Mouse (Mus musculus): ENCODE measurements around the gene Cd300ld2.
"Not testable (repeated sequence)": the region's sequence is repeated elsewhere in the genome, so short reads cannot be mapped to it uniquely, and the experiment has no call there.

The Cd300ld2 gene

GRCm38 (mm10) chr11:115016093-115016492 lies at the start of gene Cd300ld2:
Gene Cd300ld2 (minus strand): TSS chr11:115016193.
- not testable (repeated sequence) for DNase-seq (ENCODE audit: low spot score)

- DNase-seq (ENCODE audit: low spot score): no peak
Measured at GRCm38 (mm10) chr11:115062077-115062476, 46.1 kb upstream of the Cd300ld2 start, which contains the start of gene Cd300e. Gene Cd300e (minus strand): TSS chr11:115062177.

- no peak for DNase-seq (ENCODE audit: low spot score)
Measured at GRCm38 (mm10) chr11:115059797-115060196, 43.8 kb upstream of the Cd300ld2 start.

DNA sequence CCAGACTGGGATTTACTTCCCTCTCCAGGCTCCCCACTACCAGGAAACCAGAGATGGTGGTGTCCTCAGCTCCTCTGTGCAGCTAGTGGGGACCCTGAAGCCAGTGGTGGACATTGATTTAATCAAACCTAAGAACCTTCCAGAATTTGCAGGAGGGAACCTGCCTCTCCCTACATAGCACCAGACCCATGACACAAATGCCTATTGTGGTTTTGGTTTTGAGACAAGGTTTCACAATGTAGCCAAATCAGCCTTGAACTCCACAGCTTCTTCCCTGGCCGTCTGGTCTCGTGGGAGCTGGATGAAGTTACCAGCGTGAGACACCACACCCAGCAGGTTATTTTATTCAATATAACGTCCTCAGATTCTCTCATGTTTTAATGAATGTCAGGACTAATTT lies 42.7 kb upstream of the Cd300ld2 start:
- peak; percentile 50 for DNase-seq (ENCODE audit: low spot score)

DNA sequence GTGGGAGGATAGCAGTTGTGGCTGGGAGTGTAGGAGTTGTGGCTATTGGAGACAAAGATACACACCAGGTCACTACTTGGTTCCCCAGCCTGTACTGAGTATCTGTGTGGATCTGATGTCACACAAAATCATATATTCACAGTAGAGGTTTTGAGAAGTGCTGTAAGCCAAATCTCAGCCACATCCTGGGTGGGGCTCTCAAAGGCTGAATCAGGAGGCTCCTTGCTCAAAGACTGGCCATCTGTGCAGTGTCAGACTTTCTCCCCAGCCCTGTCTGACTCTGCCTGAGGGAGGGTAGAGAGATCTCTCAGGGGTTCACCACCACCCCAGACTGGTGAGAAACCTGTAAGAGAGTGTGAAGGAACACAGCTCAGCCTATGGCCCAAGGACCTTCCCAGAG lies 38.5 kb upstream of the Cd300ld2 start:
- DNase-seq (ENCODE audit: low spot score): no peak

- no peak for DNase-seq (ENCODE audit: low spot score)
Measured at GRCm38 (mm10) chr11:115052991-115053390, 37.0 kb upstream of the Cd300ld2 start.

GRCm38 (mm10) chr11:115052206-115052605 lies 36.2 kb upstream of the Cd300ld2 start:
- peak; percentile 56 for DNase-seq (ENCODE audit: low spot score)

GRCm38 (mm10) chr11:115049282-115049895 lies 33.4 kb upstream of the Cd300ld2 start:
- no peak for DNase-seq (ENCODE audit: low spot score)

DNA sequence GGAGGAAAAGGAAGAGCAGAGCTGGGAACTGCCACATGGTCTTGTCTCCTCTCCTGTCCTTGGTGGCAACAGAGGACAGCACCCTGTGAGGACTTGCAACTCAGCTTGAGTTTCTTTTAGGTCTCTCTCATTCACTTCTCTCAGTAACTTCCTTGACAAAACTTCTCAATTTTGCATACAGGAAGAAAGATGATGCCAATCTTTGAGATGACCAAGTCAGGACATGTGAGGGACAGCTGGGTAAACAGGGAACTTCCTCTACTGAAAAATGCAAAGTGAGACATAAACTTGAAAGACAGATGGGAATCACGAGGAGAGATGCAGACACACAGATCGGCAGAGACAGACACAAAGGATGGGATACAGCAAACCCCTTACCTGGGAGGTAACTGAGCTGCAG lies 32.3 kb upstream of the Cd300ld2 start, which contains the start of gene Cd300ld3:
TSS of gene Cd300ld3 (minus strand) at position 151 of the 400 bp plus-strand sequence.
- no peak for DNase-seq (ENCODE audit: low spot score)

- not testable (repeated sequence) for DNase-seq (ENCODE audit: low spot score)
Measured at GRCm38 (mm10) chr11:115037669-115038068, 21.7 kb upstream of the Cd300ld2 start, which contains the start of gene Cd300ld5. Gene Cd300ld5 (minus strand): TSS chr11:115037769.

- not testable (repeated sequence) for DNase-seq (ENCODE audit: low spot score)
Measured at GRCm38 (mm10) chr11:115026912-115027311, 10.9 kb upstream of the Cd300ld2 start, which contains the start of gene Cd300ld4. Gene Cd300ld4 (minus strand): TSS chr11:115027012.

- no peak for DNase-seq (ENCODE audit: low spot score)
Measured at GRCm38 (mm10) chr11:115004070-115004469, 11.9 kb downstream of the Cd300ld2 start.

GRCm38 (mm10) chr11:115001474-115002040 lies 14.4 kb downstream of the Cd300ld2 start, which contains the start of gene Cd300c2:
Gene Cd300c2 (minus strand): TSS chr11:115001880.
- no peak for DNase-seq (ENCODE audit: low spot score)

DNA sequence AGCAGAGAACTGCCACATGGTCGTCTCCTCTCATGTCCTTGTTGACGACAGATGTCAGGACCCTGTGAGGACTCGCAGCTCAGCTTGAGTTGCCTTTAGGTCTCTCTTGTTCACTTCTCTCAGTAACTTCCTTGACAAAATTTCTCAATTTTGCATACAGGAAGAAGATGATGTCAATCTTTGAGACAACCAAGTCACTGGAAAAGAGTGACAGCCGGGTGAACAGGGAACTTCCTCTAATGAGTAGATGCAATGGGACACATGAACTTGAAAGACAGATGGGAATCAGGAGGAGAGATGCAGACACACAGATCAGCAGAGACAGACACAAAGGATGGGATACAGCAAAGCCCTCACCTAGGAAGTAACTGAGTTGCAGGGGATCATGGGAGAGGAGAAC lies 26.2 kb downstream of the Cd300ld2 start, which contains the start of gene Cd300ld:
TSS of gene Cd300ld (minus strand) at position 130 of the 400 bp plus-strand sequence.
- DNase-seq (ENCODE audit: low spot score): no peak

GRCm38 (mm10) chr11:114981866-114982265 lies 34.1 kb downstream of the Cd300ld2 start:
- no peak for DNase-seq (ENCODE audit: low spot score)

GRCm38 (mm10) chr11:114972726-114973125 lies 43.3 kb downstream of the Cd300ld2 start:
- no peak for DNase-seq (ENCODE audit: low spot score)

DNA sequence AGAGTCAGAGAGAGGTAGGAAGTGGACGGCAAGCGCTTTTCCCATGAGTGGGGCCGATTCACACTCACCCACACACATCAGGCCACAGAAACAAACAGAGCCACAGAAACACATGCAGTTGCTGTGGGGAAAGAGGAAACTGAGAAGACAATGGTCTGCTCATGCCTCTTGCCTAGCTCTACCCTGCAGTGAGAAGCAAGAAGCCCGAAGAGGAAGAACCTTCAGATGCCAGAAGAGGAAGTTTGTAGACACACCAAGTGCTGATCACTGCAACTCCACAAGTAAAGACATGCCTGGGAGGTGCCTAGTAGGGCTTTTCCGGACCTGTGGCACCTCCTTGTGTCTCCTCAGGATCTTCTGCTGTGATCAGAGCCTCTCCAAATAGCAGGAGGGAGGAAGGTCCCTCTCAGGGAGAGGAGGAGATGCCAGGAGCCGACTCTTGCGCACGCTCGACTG lies 47.2 kb downstream of the Cd300ld2 start, which contains the start of gene Cd300c:
TSS of gene Cd300c (minus strand) at position 406 of the 456 bp plus-strand sequence.
- DNase-seq (ENCODE audit: low spot score): no peak

DNA sequence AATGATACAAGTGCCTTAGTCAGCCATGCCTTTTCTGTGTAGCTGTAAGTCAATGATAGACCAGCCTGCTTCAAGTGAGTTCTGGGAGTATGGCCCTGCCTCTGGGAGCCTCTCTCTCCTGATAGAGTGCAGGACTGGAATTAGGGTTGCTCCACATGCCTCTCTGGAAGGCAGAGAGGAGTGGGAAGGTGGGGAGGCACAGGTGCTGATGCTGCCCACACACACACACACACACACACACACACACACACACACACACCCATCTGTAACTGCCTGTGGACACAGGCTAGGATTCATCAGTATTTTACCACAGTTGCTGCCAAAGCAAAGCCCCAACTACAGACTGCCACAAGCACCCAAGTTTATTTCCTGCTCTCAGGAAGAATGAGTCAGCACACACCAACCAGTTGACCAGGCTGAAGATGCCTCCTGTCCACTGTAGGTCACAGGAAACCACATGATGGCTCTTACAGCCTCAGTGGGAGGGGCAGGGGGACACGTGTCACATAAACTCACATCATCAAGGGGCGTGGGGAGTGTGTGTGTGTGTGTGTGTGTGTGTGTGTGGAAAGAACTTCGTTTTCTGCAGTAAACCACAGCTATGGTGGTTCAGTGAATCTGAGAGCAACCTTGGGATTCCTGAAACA lies 50.7 kb downstream of the Cd300ld2 start:
- no peak for DNase-seq (ENCODE audit: low spot score)

- no peak for DNase-seq (ENCODE audit: low spot score)
Measured at GRCm38 (mm10) chr11:114960369-114960768, 55.6 kb downstream of the Cd300ld2 start.

Measured in testis, postnatal 14 days (tissue).